Mouse (Mus musculus) adrenal gland, postnatal 14 days (tissue): ENCODE measurements at regions not wholly inside any gene's neighbourhood (a gene's known extent, or its start where the extent isn't known, plus 50 kb on each side); places are given as distances from the start of the nearest gene placed in this dataset.
A peak's percentile ranks its signal among the peaks of the same experiment; 100 is the strongest.

ENCODE experiments used
- DNase-seq: peaks from one replicate; pipeline ENCODE4 v3.0.0; 2021; ENCODE audit warnings: mixed read lengths

- peak; percentile 48 for DNase-seq
Observed at GRCm38 (mm10) chr15:28081147-28081546, 55.5 kb upstream of the Trio start.

GRCm38 (mm10) chr15:28082411-28082810, 56.8 kb upstream of the Trio start:
- DNase-seq: no peak

- DNase-seq: peak; percentile 10
Observed at GRCm38 (mm10) chr15:28105956-28106355, 80.3 kb upstream of the Trio start.

GRCm38 (mm10) chr15:28109916-28110315, 84.3 kb upstream of the Trio start:
- no peak for DNase-seq

GRCm38 (mm10) chr15:28113491-28113890, 87.8 kb upstream of the Trio start:
- DNase-seq: no peak

GRCm38 (mm10) chr15:28114180-28114747, 88.6 kb upstream of the Trio start:
- no peak for DNase-seq

- DNase-seq: no peak
Observed at GRCm38 (mm10) chr15:28126846-28127245, 76.7 kb upstream of the Dnah5 start.

- no peak for DNase-seq
Observed at GRCm38 (mm10) chr15:28129536-28129935, 74.0 kb upstream of the Dnah5 start.

- no peak for DNase-seq
Observed at GRCm38 (mm10) chr15:28131546-28131945, 72.0 kb upstream of the Dnah5 start.

- DNase-seq: peak; percentile 12
Observed at GRCm38 (mm10) chr15:28133171-28133810, 70.3 kb upstream of the Dnah5 start.

- DNase-seq: no peak
Observed at GRCm38 (mm10) chr15:28134206-28134605, 69.3 kb upstream of the Dnah5 start.

- DNase-seq: no peak
Observed at GRCm38 (mm10) chr15:28138806-28139205, 64.7 kb upstream of the Dnah5 start.

- DNase-seq: no peak
Observed at GRCm38 (mm10) chr15:28140301-28140700, 63.3 kb upstream of the Dnah5 start.

GRCm38 (mm10) chr15:28141345-28141744, 62.2 kb upstream of the Dnah5 start:
- no peak for DNase-seq

GRCm38 (mm10) chr15:28144217-28144616, 59.3 kb upstream of the Dnah5 start:
- DNase-seq: no peak

GRCm38 (mm10) chr15:28144846-28145245, 58.7 kb upstream of the Dnah5 start:
- DNase-seq: no peak

GRCm38 (mm10) chr15:28151678-28152077, 51.9 kb upstream of the Dnah5 start:
- no peak for DNase-seq
